Mouse (Mus musculus): ENCODE data around the gene Tmem216. TPM values are rescaled to one million over a fixed set of nuclear protein-coding genes. Genes with fewer than 3 reads are reported as not detected.

Gene Tmem216
- polyA plus RNA-seq, 2 experiments, result 9.7 to 16.9 TPM

DNA sequence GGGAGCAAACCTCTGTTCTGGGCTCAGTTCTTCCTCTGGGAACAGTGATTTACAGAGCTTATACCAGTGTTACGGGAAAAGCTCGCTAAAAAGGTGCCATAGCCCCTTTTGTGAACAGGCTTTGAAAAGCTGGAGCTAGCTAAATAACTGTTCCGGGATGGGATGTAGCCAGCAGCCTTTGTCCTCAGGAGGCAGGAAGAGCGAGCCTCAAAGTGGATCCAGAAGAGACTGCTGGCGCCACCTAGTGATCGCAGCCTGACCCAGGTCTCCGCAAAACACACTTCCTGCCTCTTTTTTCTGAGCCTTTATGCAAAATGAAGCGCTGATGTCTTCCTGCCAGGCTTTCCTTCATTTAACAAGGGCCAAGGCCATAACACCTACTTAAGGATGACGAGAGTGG, 46.7 kb upstream of the Tmem216 start:
- Histone ChIP-seq H3K27me3 (ENCODE audit: control insufficient read depth, insufficient read depth, low read length) (no peaks in the 10 kb centered on the region), H3K9me3 (ENCODE audit: control insufficient read depth, low read length) (no peaks in the 10 kb centered on the region), H3K4me2 (ENCODE audit: low read depth) (peak overlapping the region; percentile 48), H3K4me1 (replicated peaks; ENCODE audit: control insufficient read depth in 2 of 2, insufficient read depth in 2 of 2, low read length in 1 of 2) (peaks cover 4 to 33% of the 10 kb centered on the region in 2 experiments), H3K36me3 (replicated peaks; ENCODE audit: control insufficient read depth, insufficient read depth, low read depth) (peaks cover 4% of the 10 kb centered on the region), H3K27ac (peak overlapping the region; percentile 7), H3K9ac (replicated peaks) (no peak overlapping the region), H3K4me3 (ENCODE audit: insufficient read depth in 1 of 2, low read depth in 2 of 2, low read length in 2 of 2) (peak overlapping the region; percentile 5 to 14; a peak in 2 of 4 replicates)
- no peak for ATAC-seq (ENCODE audit: insufficient read depth)
- TF ChIP-seq CTCF (IDR thresholded peaks at IDR 0.05; ENCODE audit: low read depth) (peak; percentile 94), EP300 (IDR thresholded peaks at IDR 0.05; ENCODE audit: low read depth) (no peak)
- WGBS (ENCODE audit: insufficient replicate concordance), result 2% methylated on average over 9 of the region's 9 CpGs
- DNase-seq (ENCODE audit: low read depth in 3 of 3, low spot score in 3 of 3), result peak; percentile 68 to 74 (median 72)

DNA sequence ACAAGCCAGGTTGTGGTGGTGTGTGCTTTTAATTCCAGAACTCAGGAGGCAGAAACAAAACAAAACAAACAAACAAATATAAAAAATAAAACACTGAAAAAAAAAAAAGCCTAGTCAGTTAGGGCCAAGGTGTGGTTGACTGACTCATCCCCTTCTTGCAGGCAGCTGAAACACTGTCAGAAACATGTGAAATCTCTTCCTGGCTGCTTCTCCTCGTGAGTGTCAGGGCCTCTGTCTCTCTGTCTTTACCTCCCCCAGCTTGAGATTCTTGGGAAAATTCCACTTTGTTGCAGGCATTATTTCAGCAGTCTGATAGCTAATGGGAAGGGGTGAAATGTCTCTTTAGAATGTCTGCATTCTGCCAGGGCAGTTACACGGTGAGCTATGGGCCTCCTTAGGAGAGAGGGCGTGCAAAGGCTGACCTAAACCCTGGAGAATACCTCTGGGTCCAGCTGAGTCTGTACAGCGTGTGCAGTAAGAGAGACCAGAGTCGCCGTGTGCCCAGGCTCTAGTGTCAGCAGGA, 46.3 kb upstream of the Tmem216 start:
- no peak for ATAC-seq (ENCODE audit: insufficient read depth)
- Histone ChIP-seq H3K27ac (peak overlapping the region; percentile 48), H3K9me3 (ENCODE audit: control insufficient read depth, low read length) (no peaks in the 10 kb centered on the region), H3K4me1 (replicated peaks; ENCODE audit: control insufficient read depth in 2 of 2, insufficient read depth in 2 of 2, low read length in 1 of 2) (peaks cover 4 to 33% of the 10 kb centered on the region in 2 experiments), H3K4me3 (ENCODE audit: insufficient read depth in 1 of 2, low read depth in 2 of 2, low read length in 2 of 2) (peak overlapping the region; percentile 5 to 14; a peak in 2 of 4 replicates), H3K36me3 (replicated peaks; ENCODE audit: control insufficient read depth, insufficient read depth, low read depth) (no peaks in the 10 kb centered on the region), H3K9ac (replicated peaks) (peak overlapping the region; percentile 9; the same call in 1 of the 2 replicates), H3K4me2 (ENCODE audit: low read depth) (peak overlapping the region; percentile 48), H3K27me3 (ENCODE audit: control insufficient read depth, insufficient read depth, low read length) (no peaks in the 10 kb centered on the region)
- DNase-seq (ENCODE audit: low read depth in 3 of 3, low spot score in 3 of 3), result no peak
- TF ChIP-seq CTCF (IDR thresholded peaks at IDR 0.05; ENCODE audit: low read depth), result no peak
- TF ChIP-seq EP300 (IDR thresholded peaks at IDR 0.05; ENCODE audit: low read depth), result no peak
- WGBS (ENCODE audit: insufficient replicate concordance), result 24% methylated on average over 6 of the region's 6 CpGs

DNA sequence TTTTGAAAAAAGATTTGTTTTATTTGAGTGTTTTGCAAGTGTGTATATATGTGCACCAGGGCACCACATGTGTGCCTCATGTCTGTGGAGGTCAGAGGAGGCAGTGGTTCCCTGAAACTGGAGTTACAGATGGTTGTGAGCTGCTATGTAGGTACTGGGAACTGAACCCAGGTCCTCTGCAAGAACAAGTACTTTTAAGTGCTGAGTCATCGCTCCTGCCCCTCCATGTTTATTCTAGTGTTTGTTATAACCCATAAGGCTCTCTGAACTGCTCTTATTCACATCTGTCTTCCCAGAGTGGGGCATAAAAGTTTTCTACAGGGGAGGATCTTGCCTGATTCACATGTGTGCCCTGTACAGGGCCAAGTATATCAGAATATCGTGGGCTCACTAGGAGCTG, 43.6 kb upstream of the Tmem216 start:
- Histone ChIP-seq H3K27ac (no peak overlapping the region), H3K9me3 (ENCODE audit: control insufficient read depth, low read length) (no peaks in the 10 kb centered on the region), H3K4me1 (replicated peaks; ENCODE audit: control insufficient read depth in 2 of 2, insufficient read depth in 2 of 2, low read length in 1 of 2) (peaks cover 4 to 23% of the 10 kb centered on the region in 2 experiments), H3K4me2 (ENCODE audit: low read depth) (no peak overlapping the region), H3K9ac (replicated peaks) (no peak overlapping the region), H3K27me3 (ENCODE audit: control insufficient read depth, insufficient read depth, low read length) (no peaks in the 10 kb centered on the region), H3K4me3 (ENCODE audit: insufficient read depth in 1 of 2, low read depth in 2 of 2, low read length in 2 of 2) (no peak overlapping the region), H3K36me3 (replicated peaks; ENCODE audit: control insufficient read depth, insufficient read depth, low read depth) (no peaks in the 10 kb centered on the region; the same call in 1 of the 2 replicates)
- ATAC-seq (ENCODE audit: insufficient read depth) (no peak), DNase-seq (ENCODE audit: low read depth in 3 of 3, low spot score in 3 of 3) (no peak)
- WGBS (ENCODE audit: insufficient replicate concordance), result 82% methylated on average over 2 of the region's 2 CpGs
- TF ChIP-seq EP300 (IDR thresholded peaks at IDR 0.05; ENCODE audit: low read depth) (no peak), CTCF (IDR thresholded peaks at IDR 0.05; ENCODE audit: low read depth) (no peak)

DNA sequence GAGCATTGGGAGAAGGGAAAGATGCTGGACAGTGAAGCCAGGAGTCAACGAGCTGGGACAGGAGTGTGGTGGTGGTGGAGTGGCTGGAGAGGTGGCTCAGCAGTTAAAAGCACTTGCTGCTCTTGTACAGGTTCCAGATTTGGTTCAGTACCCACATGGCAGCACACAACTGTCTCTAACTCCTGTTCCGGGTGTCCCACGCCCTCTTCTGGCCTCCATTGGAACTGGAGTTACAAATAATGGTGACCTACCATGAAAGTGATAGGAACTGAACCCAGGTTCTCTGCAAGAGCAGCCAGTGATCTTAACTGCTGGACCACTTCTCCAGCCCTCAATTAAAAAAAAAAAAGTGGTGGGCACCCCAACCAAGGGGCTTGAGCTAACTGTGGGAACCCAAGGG, 42.1 kb upstream of the Tmem216 start:
- Histone ChIP-seq H3K4me1 (replicated peaks; ENCODE audit: control insufficient read depth in 2 of 2, insufficient read depth in 2 of 2, low read length in 1 of 2) (peaks cover 4 to 8% of the 10 kb centered on the region in 2 experiments), H3K4me2 (ENCODE audit: low read depth) (no peak overlapping the region), H3K27me3 (ENCODE audit: control insufficient read depth, insufficient read depth, low read length) (no peaks in the 10 kb centered on the region), H3K36me3 (replicated peaks; ENCODE audit: control insufficient read depth, insufficient read depth, low read depth) (no peaks in the 10 kb centered on the region; the same call in 1 of the 2 replicates), H3K27ac (no peak overlapping the region), H3K9me3 (ENCODE audit: control insufficient read depth, low read length) (no peaks in the 10 kb centered on the region), H3K4me3 (ENCODE audit: insufficient read depth in 1 of 2, low read depth in 2 of 2, low read length in 2 of 2) (no peak overlapping the region), H3K9ac (replicated peaks) (no peak overlapping the region)
- TF ChIP-seq EP300 (IDR thresholded peaks at IDR 0.05; ENCODE audit: low read depth) (no peak), CTCF (IDR thresholded peaks at IDR 0.05; ENCODE audit: low read depth) (peak; percentile 59)
- ATAC-seq (ENCODE audit: insufficient read depth) (no peak), DNase-seq (ENCODE audit: low read depth in 3 of 3, low spot score in 3 of 3) (no peak)
- WGBS (ENCODE audit: insufficient replicate concordance), result 23% methylated on average over 3 of the region's 3 CpGs

DNA sequence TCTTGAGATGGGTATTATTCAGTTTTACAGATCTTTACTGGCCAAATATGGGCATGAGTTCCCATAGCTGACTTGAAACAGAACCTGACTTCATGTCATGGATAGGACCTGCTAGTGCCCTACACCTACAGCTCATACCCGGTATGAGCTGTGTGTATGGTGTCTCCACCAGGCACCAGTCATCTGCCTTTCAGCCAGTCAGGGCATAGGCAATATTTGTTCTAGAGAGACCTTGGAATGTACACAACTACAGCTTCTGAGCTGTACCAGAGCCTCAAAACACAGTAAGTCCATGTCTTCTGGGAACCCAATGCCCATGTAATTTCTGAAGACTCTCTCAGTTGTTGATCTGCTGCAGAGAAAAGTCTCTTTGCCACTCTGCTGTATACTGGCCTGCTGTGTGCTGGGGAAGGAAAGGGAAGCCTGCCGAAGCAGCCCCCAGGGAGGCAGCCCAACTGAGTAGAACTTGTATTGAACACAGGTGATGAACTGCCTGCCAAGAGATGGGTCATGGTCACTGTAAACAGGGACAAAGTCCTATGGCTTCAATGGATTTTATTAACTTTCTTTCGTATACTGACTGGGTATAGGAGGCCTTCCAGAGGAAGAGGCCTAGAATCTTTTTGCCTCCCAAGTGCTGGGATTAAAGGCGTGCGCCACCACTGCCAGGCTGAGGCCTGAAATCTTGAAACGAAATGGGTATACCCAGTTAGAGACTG, 35.8 kb upstream of the Tmem216 start:
- ATAC-seq (ENCODE audit: insufficient read depth) (peak; percentile 57), DNase-seq (ENCODE audit: low read depth in 3 of 3, low spot score in 3 of 3) (no peak)
- H3K27me3 ChIP-seq (ENCODE audit: control insufficient read depth, insufficient read depth, low read length), result no peaks in the 10 kb centered on the region
- no peak overlapping the region for H3K4me2 ChIP-seq (ENCODE audit: low read depth)
- H3K36me3 ChIP-seq (replicated peaks; ENCODE audit: control insufficient read depth, insufficient read depth, low read depth), result no peaks in the 10 kb centered on the region; the same call in 1 of the 2 replicates
- no peaks in the 10 kb centered on the region for H3K9me3 ChIP-seq (ENCODE audit: control insufficient read depth, low read length)
- H3K27ac ChIP-seq, result no peak overlapping the region
- TF ChIP-seq CTCF (IDR thresholded peaks at IDR 0.05; ENCODE audit: low read depth), result no peak
- no peak for TF ChIP-seq EP300 (IDR thresholded peaks at IDR 0.05; ENCODE audit: low read depth)
- H3K4me1 ChIP-seq (replicated peaks; ENCODE audit: control insufficient read depth in 2 of 2, insufficient read depth in 2 of 2, low read length in 1 of 2), result peaks cover 0 to 6% of the 10 kb centered on the region in 2 experiments; a peak in 2 of 4 replicates
- WGBS (ENCODE audit: insufficient replicate concordance), result 73% methylated on average over 6 of the region's 6 CpGs
- no peak overlapping the region for H3K9ac ChIP-seq (replicated peaks)
- no peak overlapping the region for H3K4me3 ChIP-seq (ENCODE audit: insufficient read depth in 1 of 2, low read depth in 2 of 2, low read length in 2 of 2)
